Mouse (Mus musculus): ENCODE results near the gene Atxn7l2.

- TF ChIP-seq CTCF (IDR thresholded peaks at IDR 0.05; ENCODE audit: borderline replicate concordance, insufficient read depth, low read depth, low read length) = no peak
- no peak for TF ChIP-seq POLR2A (IDR thresholded peaks at IDR 0.05; ENCODE audit: borderline replicate concordance, insufficient read depth, low read length)
Observed at GRCm38 (mm10) chr3:108212406-108212805, 1.7 kb upstream of the Atxn7l2 start.
